Mouse (Mus musculus) adrenal gland, adult 2 months (tissue): Measurements from ENCODE around the gene Myh3. TPM values are rescaled to one million over a fixed set of nuclear protein-coding genes. Genes with fewer than 3 reads are reported as not detected.

ENCODE experiments used
- DNase-seq: peaks from one replicate; pipeline ENCODE4 v3.0.0; 2021
- long read RNA-seq: library from polyadenylated mRNA; stranded (forward); transcript quantifications from one replicate; pipeline ENCODE4 v2.0.0, GENCODE M21; 2021
- polyA plus RNA-seq: library from polyadenylated mRNA; depleted of rRNA; stranded (reverse); fragments of >200 nt; gene quantifications from 2 replicates; pipeline ENCODE4 v1.2.3, GENCODE M21; 2012; rRNA removed
- total RNA-seq, 2 experiments: library from RNA; stranded (reverse); gene quantifications; 2 replicates each; pipeline ENCODE4 v1.2.3; 2021

The Myh3 gene
- total RNA-seq (under 1 TPM; 0.06 to 0.14 TPM), polyA plus RNA-seq (not detected in 2 replicates)
- long read RNA-seq, result 0 reads

DNA sequence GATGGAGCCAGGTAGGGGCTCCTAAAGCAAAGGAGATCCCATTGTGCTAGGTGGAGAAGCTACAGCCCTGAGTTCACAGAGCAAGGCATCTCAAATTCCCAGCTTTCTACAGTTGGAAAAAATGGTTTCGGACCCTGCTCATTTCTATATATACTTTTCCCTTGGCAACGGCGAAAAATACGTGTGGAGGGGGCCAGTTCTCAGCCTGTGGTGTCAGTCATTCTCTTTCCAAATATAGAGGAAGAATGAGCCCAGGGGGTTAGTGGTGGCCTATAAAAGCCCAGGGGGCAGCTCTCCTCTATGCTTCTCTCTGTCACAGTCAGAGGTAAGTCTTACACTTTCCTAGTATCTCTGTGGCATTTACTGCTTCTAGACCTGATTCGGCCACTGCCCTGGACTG is at the start of gene Myh3:
Gene Myh3 (plus strand): TSS at position 301 of the 400 bp plus-strand sequence.
- DNase-seq, result no peak

DNA sequence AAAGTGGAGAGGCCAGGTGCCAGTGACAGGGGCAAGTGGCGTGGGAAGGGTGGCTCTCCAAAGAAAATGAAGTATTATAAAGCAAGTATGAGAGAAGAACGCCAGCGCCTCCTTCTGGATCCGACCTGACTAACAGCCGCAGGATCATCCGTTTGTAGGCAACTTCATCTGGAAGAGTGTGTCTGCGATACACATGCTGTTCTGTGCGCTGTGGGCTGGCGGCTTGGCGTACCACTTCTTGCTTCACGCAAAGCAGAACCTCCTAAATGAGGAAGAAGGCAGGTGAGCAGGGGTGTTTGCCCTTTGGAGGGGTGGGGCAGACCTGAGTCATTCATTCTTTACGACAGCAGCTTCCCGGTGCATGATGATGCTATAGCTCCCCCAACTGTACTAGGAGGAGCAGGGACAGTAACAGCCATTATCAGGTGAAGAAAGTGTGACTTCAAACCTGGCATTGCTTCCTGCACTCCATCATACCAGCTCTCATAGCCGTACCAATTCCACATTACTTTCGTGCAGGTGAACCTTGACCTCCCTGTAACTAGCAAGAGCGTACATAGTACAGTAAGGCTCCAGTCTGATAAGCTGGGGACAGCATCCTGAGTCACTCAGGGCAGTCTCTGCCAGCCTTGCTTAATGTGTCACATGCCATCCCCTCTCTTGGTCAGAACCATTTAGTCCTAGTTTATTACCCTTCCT is 47.0 kb upstream of the Myh3 start:
- DNase-seq, result peak; percentile 68

DNA sequence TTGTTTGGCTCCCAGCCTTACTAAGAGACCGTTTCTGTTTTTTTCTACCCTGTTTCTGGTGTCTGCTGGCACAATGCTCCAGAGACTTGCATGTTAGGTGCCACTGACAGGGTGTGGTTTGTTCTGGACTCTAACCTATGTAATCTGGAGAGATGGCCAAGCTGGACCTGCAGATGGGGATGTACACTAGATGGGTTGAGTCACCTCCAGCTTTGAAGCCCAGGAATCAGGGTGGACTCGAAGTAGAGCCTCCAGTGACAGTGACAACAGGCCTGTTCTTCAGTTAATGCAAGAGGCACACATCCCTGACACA is 46.5 kb upstream of the Myh3 start:
- no peak for DNase-seq

DNA sequence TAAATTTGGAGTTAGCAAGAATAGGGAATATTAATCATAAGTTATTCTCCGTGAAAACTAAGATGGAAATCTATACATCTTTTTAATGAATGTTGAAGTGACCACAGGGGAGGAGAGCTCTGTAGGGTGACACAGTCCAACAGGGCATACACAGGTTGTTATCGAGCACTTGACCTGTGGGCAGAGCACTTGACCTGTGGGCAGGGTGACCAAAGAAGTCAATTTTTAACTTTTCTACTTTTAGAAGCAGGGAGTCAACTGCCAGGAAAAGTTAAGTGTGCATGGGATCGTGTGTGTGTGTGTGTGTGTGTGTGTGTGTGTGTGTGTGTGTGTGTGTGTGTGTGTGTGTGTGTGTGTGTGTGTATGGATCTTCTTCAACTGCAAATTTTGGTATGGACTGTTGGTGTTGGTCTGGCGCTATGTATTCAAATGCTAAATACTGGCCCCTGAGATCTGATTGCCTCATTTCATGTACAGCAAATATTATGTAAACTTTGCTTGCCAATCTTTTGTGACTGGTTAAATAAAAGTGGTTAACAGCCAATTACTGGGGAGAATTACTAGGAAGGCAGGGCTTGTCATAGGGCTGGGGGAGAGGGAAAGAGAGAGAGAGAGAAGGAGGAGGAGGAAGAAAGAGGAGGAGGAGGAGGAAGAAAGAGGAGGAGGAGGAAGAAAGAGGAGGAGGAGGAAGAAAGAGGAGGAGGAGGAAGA is 43.2 kb upstream of the Myh3 start:
- no peak for DNase-seq

DNA sequence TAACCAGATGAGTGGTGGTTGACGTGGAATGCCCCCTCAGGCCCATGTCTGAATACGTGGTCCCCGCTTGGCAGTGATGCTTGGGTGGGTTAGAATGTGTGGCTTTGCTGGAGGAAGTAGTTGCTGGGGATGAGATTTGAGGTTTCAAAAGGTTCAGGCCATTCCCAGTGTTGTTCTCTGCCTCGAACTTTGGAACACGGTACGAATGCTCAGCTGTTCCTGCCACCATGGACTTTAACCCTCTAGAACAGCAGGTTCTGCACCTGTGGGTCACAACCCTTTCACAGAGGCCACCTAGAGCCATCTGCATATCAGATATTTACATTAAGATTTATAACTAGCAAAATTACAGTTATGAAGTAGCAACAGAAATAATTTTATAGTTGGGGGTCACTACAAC is 41.9 kb upstream of the Myh3 start:
- DNase-seq, result no peak

DNA sequence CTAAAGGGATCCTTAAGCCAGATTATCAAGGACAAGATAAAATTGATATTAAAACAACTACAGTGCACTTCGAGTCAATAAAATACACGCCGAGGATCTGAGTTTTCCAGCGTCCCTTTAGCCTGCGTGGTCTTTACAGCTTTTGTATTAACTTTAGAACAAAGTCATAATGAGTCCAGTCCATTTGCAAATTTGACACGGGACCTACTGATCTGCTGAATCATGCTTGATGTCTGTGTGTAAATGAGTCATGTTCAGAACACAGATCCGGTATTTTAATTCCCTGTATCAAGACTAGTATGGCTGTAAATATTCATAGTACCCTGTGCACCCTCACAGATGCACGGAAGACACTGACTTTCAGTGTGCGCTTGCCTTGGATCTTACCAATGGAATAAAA is 41.2 kb upstream of the Myh3 start:
- no peak for DNase-seq

DNA sequence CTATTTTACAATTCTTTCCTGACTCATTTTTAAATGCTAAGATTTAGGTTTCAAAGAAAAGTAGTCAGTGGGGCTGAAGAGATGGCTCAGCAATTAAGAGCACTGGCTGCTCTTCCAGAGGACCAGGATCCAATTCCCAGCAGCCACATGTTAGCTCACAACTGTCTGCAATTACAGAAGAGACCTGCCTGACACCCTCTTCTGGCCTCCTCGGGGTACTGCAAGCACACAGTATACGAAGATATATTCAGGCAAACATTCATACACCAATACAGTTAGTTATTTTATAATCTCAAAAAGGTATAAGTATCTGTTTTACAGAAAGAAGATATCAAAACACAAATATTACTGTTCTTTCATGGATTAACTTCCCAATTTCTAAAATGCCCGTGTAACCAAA is 38.3 kb upstream of the Myh3 start:
- DNase-seq, result no peak

DNA sequence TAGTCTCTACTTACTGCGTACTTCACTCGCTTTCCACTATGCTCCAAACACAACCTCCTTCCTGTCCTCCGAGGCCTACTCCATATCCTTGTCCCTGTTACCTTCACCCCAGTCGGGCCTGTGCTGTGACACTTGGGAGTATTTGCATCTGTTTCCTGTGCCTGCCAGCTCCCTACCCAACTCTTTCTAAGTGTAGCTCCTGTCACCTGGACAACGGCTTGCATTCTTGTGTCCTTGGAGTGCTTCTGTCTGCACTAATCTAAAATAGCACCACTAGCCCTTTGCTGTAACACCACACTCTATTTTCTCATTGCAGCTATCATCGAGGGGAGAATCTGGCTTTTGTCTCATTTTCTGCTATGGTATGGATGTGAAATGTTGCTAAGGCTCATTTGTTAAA is 37.6 kb upstream of the Myh3 start:
- no peak for DNase-seq

DNA sequence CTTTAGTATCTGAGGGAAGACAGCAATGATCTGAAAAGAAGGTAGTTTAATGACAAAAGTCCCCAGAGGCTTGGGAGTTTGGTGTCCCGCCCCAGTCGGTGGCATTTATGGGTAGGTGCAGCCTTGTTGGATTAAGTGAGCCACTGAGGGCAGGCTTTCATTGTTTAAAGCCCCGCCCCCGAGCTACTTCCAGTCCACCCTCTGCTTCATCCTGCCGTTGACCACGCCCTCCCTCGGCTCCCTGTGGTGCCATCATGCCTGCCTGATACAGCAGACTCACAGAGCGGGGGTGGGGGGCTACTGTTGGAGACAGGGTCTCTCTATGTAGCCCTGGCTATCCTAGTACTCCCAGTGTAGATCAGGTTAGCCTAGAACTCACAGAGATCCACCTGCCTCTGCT is 35.1 kb upstream of the Myh3 start:
- DNase-seq, result no peak

DNA sequence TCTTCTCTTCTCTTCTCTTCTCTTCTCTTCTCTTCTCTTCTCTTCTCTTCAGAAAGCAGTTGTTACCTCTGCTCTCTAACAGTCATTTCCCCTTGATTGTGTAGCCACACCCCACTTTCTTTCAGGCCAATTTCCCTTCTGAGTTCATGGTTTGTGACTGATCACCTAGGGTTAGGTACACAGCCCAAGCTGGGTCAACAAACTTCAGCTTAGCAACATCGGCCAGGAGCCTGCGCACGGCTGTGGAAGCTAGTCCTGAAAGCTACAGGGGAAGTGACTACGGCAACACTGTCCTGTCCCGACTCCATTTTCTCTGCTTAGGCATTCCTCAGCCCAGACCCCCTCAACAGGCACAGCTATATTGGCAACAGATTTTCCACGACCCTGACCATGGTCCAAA is 33.1 kb upstream of the Myh3 start:
- DNase-seq, result no peak

DNA sequence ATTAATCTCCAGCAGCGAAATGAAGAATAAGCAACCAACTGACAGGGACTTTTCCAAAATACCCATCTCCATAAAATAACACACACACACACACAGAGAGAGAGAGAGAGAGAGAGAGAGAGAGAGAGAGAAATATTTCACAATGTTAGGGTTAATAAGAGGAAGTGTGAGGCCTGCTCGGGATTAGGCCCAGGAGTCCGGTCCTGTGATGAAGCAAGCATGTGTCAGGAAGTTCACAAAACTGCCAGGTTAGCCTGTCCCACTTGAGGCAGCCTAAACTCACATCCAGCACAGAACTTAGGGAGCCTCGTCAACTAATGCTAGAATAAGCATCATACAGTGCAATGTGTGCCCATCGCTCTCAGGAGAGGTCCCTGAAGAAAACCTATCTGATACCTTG is 30.9 kb upstream of the Myh3 start:
- DNase-seq, result no peak

DNA sequence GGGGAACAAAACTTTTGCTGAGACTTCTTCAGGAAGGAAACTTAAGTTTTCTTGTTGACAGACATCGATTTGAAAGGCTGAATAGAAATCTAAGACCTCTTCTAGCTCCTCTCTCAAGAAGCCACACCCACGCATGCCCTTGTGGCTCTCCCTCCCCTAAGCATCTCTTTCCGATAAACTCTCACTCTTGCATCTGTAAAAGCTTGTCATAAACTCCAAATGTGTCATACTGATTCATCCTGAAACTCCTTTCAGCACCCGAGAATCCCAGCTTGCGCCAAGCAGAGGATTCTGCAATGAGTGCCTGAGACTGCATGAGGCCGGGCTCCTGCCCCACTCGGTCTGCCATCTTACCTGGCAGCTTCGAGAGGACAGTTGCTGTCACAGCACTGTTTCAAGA is 29.6 kb upstream of the Myh3 start:
- no peak for DNase-seq

DNA sequence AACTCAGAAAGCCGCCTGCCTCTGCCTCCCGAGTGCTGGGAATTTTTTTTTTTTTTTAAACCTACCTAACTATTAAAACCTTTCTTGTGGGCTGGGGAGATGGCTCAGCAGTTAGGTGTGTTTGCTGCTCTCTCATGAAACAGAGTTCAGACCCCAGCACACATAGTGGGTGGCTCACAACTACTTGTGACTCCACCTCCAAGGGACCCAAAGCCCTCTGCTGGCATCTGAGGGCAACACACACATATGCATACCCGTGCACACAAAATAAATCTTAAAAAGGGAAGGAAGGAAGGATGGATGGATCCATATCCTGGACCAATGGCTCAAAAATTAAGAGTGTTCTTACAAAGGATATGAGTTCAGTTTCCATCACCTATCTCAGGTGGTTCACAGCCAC is 28.8 kb upstream of the Myh3 start:
- DNase-seq, result no peak

DNA sequence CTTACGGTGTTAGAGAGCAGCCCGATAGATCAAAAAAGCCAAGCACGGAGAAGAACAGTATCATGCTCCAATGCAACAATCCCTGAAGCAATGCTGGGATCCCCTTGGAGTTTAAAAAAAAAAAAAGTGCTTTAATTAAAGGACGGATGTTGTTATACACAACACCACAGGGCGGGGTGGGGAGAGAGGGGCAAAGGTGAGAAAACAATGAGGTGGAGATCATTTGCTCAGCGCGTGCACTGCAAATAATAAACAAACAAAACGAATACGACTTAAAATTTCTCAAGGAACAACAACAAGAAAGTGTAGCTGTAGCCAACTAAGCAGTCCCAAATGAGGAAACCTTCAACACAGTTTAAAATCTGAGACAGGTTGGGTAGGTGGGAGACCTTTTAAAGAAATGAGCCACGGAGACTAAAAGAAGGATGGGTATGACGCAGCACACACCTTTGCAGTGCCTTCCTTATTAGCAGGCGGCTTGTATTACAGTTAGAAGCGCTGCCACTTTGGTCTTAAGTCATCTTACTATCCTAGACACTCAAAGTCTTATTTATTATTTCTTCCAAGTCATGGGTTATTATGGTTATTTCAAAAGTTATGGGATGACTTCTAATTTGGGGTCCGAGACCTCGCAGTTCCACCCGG is 26.3 kb upstream of the Myh3 start:
- peak; percentile 15 for DNase-seq

DNA sequence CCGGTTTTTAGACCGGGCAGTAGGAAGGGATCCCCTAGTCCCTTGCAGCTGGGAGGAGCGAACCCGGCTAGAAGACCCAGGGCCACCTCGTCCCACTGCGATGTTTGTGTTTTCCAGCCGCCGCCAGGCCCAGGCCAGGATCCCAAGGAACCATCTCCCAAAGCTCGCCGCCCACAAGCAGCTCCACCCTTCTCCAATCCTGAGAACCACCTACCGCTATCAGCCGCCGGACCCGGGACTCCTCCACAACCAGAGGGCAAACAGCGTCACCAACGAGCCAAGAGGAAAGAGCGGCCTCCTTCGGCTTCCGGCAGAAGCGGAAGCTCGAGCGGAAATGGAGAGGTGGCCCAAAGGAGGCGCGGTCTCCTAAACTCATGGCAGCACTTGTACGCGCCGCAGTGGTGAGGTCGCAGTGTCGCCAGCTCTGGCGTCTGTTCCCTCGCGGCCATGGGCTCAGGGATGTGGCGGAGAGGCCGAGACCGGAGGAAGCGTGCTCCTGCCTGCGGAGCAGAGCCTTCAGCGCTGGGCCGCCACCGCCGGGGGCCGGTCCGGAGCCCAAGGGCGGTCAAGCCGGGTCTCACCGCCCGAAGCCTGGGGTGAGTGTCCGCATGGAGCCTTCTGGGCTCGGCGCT is 25.7 kb upstream of the Myh3 start, which contains the start of the genes Adprm and Sco1:
Gene Adprm (minus strand): TSS at position 274 of the 632 bp plus-strand sequence.
Gene Sco1 (plus strand): TSS at position 350 of the 632 bp plus-strand sequence.
- peak; percentile 95 for DNase-seq

DNA sequence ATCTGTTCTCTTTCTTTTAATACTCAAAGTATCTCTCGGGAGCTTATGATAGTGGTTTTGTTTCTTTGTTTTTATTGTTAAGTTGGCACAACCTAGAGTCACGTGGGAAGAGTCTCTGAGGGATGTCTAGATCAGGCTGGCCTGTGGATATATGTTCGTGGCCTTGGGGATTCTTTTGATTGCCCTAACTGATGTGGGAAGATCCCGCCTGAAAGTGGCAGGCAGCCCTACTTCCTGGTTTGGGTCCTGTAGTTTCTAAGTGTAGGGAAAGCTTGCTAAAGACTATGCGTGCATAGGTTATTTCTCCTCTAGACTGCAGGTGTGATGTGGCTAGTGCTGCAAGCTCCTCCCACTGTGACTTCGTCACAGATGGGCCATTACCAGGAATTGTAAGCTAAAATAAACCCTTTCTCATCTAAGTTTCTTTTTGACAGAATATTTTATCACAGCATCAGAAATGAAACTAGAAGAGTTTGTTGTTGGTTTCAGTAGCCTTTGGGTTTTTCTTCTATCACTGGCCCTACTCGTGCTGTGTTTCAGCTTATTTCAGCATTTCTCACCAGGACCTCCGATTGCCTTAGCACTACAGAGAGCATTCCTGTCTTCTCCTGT is 23.2 kb upstream of the Myh3 start:
- DNase-seq, result no peak

DNA sequence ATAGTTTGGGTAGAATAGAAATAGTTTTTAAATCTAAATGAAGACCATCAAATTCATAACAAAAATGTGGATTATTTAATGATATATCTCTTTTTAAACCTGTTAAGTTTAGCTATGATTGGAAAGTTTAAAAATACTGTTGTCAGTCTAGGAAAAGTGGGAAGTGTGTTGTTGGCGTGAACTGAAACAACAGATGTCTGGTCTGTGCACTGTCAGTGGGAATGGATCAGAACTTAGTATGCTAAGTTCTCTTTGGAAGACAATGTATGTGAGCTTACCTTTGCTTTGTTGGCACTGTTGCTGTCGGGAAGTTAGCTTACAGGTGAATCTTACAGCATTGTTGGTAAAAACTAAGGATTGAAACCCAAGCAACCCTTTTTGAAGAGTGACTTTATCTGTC is 16.8 kb upstream of the Myh3 start:
- no peak for DNase-seq

DNA sequence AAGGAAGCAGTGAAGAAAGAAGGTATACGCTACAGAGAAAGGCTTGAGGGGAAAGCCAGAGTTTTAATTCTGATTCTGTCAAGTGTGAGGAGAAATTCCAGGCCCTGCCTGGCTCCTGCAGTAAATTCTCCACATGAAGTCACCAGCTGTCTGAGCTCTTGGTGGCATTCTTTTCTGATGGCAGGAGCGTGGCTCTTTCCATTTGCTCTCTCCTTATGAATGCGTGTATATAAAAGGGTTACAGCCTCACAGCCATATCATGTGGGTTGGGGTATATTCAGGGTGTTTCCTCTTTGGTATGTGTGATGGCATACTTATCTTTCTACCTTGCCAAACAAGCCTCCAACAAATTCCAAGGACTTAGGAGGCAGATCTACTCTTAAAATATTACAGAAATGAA is 15.4 kb upstream of the Myh3 start:
- no peak for DNase-seq

DNA sequence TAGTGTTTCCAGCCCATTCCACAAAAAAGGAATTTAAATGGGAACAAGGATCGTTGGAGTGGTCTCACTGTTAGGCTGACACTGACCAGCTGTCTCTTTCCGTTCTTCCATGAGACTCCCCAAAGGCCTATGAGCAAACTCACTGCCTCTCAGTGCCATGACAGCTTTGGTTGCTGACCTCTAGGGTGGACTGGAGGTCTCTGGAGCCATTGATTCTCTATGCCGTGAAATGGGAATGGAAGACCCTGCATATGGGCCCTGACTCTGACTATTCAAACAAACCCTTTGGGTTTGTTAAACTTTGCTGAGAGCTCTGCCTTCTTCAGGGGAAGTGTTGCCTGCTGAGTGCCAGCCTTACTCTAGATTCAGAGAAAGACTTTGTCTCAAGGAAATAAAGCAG is 10.4 kb upstream of the Myh3 start:
- no peak for DNase-seq

DNA sequence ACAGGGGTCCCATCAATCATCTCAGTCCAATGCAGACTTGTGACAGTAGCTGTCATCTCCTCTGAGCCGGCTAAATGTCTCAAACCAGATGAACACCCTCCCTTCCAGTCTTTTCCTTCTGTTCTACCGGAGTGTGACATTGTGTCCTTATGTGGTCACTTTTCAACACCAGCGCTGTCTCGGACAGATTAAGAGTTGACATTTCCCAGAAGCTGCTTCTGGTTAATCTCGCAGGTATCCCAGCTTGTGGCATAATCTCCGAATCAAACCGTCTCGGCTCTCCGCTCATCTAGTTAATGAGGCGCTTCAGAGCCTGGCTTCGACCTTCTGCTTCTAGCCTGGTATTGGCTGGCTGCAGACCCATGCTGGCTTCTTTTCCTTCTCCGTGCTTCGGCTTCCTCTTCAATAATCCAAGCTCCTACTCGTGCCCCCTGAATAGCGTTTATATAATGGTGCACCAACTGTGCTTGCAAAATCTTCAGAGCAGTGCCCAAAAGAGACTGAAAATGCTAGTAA is 5.4 kb upstream of the Myh3 start:
- DNase-seq, result no peak

DNA sequence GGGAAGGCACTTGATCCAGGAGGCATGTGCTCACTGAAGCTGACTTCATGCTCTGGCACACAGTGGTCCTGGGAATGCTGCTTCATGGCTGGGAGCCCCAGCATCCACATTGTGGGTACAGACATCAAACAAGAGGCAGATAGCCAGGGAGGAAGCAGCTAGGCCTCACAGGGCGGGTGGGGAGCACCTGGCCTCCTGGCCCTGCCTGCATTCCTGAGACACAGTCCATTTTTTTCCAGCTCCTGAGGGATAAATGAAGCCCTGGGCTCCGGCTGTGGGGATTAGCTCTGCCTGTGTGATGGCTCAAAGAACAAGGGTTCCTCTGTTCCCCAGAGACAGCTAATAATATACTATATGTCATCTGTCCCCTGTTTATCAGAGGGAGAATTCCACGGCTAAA is 3.1 kb upstream of the Myh3 start:
- no peak for DNase-seq

DNA sequence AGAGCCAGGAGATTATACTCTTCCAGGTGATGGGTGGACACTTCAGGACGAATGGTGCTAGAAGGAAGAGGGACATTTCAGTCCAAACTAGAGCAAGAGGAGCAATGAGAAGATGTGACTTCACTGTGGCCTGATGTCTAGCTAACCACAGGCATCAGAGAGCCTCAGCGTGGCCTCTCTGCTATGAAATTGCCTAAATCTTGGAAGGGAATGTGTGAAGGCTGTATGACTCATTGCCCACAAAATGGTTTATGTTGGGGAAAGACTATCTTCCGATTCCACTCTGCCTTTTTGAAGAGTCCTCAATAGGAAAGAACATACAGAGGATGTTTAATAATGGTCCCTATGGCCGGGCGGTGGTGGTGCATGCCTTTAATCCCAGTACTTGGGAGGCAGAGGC is 1.3 kb upstream of the Myh3 start:
- peak; percentile 11 for DNase-seq
